Mouse (Mus musculus) intestine, postnatal 0 days (tissue): Measurements from ENCODE around the gene Rab17. TPM values are rescaled to one million over a fixed set of nuclear protein-coding genes. Genes with fewer than 3 reads are reported as not detected.

ENCODE experiments used
- ATAC-seq: fragments of 200-750 bp; cut with Nextera tagmentation; 2 replicates; pipeline ENCODE4 v1.8.0; 2017; ENCODE audit warnings: mild to moderate bottlenecking, moderate TSS enrichment, moderate library complexity
- H3K27ac ChIP-seq: fragments of 300-500 bp; sonication (generic); 2 replicates; pipeline ENCODE4 v1.5.1; 2014; ENCODE audit warnings: mild to moderate bottlenecking, low read depth, low read length, moderate library complexity
- H3K27me3 ChIP-seq: fragments of 300-500 bp; sonication (generic); replicated peaks from 2 replicates; pipeline ENCODE4 v1.6.1; 2014; ENCODE audit warnings: low read length, mixed read lengths; ENCODE audit not compliant: control insufficient read depth, insufficient read depth
- H3K36me3 ChIP-seq: fragments of 300-500 bp; sonication (generic); 2 replicates; pipeline ENCODE4 v1.6.1; 2014; ENCODE audit warnings: mild to moderate bottlenecking, moderate library complexity; ENCODE audit not compliant: control insufficient read depth, insufficient read depth
- H3K4me1 ChIP-seq: fragments of 300-500 bp; sonication (generic); replicated peaks from 2 replicates; pipeline ENCODE4 v1.6.1; 2014; ENCODE audit warnings: antibody characterized with exemption, low read length, mixed read lengths; ENCODE audit not compliant: control insufficient read depth, insufficient read depth
- H3K4me2 ChIP-seq: fragments of 300-500 bp; sonication (generic); replicated peaks from 2 replicates; pipeline ENCODE4 v1.6.1; 2014; ENCODE audit warnings: low read depth, mild to moderate bottlenecking, moderate library complexity
- H3K4me3 ChIP-seq: fragments of 300-500 bp; sonication (generic); 2 replicates; pipeline ENCODE4 v1.5.1; 2014; ENCODE audit warnings: low read depth, low read length
- H3K9ac ChIP-seq: fragments of 300-500 bp; sonication (generic); 2 replicates; pipeline ENCODE4 v1.6.1; 2014; ENCODE audit warnings: mild to moderate bottlenecking, low read depth, low read length
- H3K9me3 ChIP-seq: fragments of 300-500 bp; sonication (generic); 2 replicates; pipeline ENCODE4 v1.6.1; 2016; ENCODE audit warnings: mixed run types; ENCODE audit not compliant: control insufficient read depth
- CTCF ChIP-seq: sonication (generic); IDR thresholded peaks from 2 replicates; pipeline ENCODE4 v1.5.1; 2016; ENCODE audit warnings: low read depth, mild to moderate bottlenecking, control low read depth, antibody characterized with exemption, moderate library complexity
- WGBS: fragments of 180-500 bp; shearing (Covaris S2); extraction: QIAGEN DNeasy Blood & Tissue Kit; methylation state at CpG from one replicate; pipeline ENCODE4 v1.1.7; 2014; 5-methylcytosine and 5-hydroxymethylcytosine counted together
- polyA plus RNA-seq: library from polyadenylated mRNA; unstranded; fragments of >200 nt; fragmentation: Nextera tagmentation; extraction: Ambion mirVana; gene quantifications from 2 replicates; pipeline ENCODE4 v1.2.1, GENCODE M21; 2015

Gene Rab17
- polyA plus RNA-seq, 1 experiment from 2014 or later = 75.4 TPM

DNA sequence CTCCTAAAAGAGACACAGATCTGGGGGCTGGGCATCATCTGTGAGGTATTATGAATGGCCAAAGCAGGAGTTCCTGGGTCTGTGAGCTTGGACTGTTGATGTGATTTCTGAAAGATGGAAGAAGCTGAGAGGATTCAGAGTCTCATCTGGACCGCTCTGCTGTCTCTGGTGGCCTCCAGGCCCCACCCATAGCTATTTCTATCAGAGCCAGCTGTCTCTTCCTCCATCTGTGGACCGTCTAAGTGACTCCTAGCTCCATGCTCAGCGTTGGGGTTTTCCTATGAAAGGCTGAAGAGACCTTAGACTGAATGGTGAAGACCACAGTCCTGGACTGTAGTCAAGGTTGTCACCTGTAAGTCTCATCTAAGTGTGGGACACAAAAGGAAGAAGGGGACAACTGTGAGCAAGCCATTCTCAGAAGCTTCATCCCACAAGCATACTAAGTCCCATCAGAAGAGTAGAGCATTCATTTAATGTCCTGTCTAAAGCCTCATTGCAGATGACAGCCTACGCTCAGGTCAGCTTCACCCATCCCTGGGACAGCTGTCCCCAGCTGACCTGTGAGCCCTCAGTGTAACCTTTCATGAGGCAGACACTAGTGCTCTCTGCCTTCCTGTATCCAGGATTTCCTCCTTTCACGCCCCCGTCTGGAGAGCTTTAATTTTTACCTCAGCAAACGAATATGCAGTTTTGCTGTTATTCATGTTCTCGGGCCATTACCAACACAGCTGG, 34.2 kb upstream of the Rab17 start:
- no peak overlapping the region for H3K9ac ChIP-seq
- no peak overlapping the region for H3K27ac ChIP-seq
- no peak overlapping the region for H3K4me2 ChIP-seq
- H3K9me3 ChIP-seq = no peaks in the 10 kb centered on the region
- no peak for TF ChIP-seq CTCF
- H3K27me3 ChIP-seq = no peaks in the 10 kb centered on the region
- no peak overlapping the region for H3K4me3 ChIP-seq
- 81% methylated on average over 8 of the region's 8 CpGs for WGBS
- no peaks in the 10 kb centered on the region; the same call in 1 of the 2 replicates for H3K4me1 ChIP-seq
- H3K36me3 ChIP-seq = no peaks in the 10 kb centered on the region
- ATAC-seq = no peak

DNA sequence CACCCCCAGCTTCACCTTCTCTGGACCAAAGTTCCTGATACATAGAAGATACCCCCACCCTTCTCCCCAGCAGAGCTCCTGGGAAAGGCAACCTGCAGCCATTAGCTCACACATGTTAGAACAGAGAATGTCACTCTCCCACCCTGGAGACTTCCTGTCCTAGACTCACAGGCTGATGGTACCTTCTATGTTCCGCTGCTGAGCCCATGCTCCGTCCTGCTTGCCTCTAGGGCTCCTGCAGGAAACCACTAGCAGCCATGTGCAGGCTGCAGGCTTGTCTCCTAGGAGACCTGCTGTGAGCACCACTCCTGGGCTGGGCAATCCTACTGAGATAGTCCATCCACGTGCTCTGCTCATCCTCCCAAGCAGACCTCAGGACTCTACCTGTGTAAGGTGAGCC, 33.2 kb upstream of the Rab17 start:
- no peak overlapping the region for H3K27ac ChIP-seq
- H3K27me3 ChIP-seq = 0 out of 2 replicates have a peak, but pooled peaks cover 4% of the 10 kb centered on the region
- no peaks in the 10 kb centered on the region for H3K9me3 ChIP-seq
- H3K36me3 ChIP-seq = no peaks in the 10 kb centered on the region
- H3K4me3 ChIP-seq = no peak overlapping the region
- TF ChIP-seq CTCF = no peak
- WGBS = 92% methylated on average over 3 of the region's 3 CpGs
- no peaks in the 10 kb centered on the region; the same call in 1 of the 2 replicates for H3K4me1 ChIP-seq
- no peak overlapping the region for H3K4me2 ChIP-seq
- no peak for ATAC-seq
- no peak overlapping the region for H3K9ac ChIP-seq

DNA sequence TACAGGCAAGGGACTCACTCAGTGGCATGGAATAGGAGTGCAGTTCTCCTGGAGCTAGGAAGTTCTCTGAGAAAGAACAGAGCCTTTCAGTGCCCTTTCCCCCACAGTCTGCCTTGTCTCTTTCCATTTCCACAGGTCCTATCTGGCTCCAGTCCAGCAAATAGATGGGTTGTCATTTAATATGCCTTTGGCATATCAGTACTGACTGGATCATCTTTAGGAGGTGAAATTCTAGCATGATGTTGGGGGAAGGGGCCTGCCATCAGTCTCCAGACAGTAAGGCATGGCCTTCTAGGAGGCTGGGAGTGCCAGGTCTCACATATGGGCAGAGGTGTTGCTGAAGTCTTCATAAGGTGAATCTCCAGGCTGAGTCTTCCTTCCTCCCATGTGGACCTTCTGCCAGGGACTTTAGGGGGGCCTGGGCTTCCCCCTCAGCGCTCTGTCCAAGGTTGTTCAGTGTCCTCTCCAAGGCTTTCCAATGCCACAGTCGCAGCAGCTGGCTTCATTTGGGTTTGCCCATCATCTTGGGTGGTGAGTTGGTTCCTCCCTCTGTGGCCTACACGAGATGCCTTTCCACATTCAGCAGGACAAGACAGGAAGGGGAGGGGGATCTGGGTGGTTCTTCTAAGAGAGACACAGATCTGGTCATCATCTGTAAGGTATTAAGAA, 32.5 kb upstream of the Rab17 start:
- Histone ChIP-seq H3K27me3 (0 out of 2 replicates have a peak, but pooled peaks cover 4% of the 10 kb centered on the region), H3K4me1 (no peaks in the 10 kb centered on the region; the same call in 1 of the 2 replicates), H3K36me3 (no peaks in the 10 kb centered on the region), H3K4me3 (no peak overlapping the region), H3K27ac (no peak overlapping the region), H3K4me2 (no peak overlapping the region), H3K9ac (no peak overlapping the region), H3K9me3 (no peaks in the 10 kb centered on the region)
- 80% methylated on average over 3 of the region's 3 CpGs for WGBS
- no peak for ATAC-seq
- no peak for TF ChIP-seq CTCF

DNA sequence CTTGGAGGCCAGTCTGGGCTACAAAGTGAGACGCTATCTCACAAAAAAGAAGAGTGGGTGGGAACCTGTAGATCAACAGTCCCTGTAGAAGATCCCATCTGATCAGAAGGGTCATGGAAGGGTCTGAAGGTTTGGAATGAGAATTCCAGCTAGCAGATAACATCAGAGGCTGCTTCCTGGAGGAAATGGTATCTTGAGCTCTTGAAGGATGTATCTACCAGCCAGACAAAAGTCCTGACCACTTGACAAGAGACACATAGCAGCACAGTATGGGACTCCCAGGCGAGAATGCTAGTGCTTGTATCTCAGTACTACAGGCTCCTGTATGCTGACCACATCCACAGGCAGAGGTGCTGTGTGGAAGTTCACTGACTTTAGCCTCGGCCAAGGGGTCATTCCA, 31.6 kb upstream of the Rab17 start:
- Histone ChIP-seq H3K4me3 (no peak overlapping the region), H3K4me1 (no peaks in the 10 kb centered on the region; the same call in 1 of the 2 replicates), H3K27me3 (0 out of 2 replicates have a peak, but pooled peaks cover 4% of the 10 kb centered on the region), H3K27ac (no peak overlapping the region), H3K36me3 (no peaks in the 10 kb centered on the region), H3K9ac (no peak overlapping the region), H3K9me3 (no peaks in the 10 kb centered on the region), H3K4me2 (no peak overlapping the region)
- no peak for TF ChIP-seq CTCF
- ATAC-seq = no peak
- WGBS = 82% methylated on average over 3 of the region's 3 CpGs

DNA sequence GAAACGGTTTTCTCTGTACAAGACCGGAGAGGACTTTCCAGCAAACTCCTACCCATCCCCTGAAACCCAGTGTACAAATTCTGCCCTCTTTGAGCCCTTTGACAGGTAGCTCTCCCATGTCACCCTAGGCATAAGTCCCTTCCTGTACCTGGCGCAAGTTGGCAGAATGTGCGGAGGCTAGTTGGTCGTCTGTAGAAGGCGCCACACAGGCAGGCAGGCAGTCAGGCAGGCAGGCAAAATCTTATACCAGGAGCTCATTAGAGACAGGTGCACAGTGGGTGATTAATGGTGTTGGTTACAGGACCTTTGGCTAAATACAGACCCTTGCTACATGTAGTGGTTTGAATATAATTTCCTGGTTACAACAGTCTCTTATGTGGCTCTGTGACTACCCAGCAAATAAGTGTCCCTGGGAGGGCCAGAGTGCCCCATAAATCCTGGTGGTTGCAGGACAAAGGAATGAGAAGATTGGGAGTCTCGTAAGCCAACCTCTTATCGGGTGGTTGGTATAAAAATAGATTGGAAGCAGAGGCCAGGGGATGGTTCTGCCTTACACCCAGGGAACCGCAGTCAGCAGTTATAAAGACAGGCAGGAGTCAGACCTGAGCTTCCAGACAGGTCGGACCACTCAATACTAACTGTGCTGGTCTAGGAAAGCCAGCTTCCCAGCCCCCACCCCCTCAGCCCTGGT, 30.6 kb upstream of the Rab17 start:
- H3K36me3 ChIP-seq = no peaks in the 10 kb centered on the region
- 56% methylated on average over 10 of the region's 10 CpGs for WGBS
- H3K9me3 ChIP-seq = no peaks in the 10 kb centered on the region
- H3K4me1 ChIP-seq = no peaks in the 10 kb centered on the region; the same call in 1 of the 2 replicates
- H3K27me3 ChIP-seq = 0 out of 2 replicates have a peak, but pooled peaks cover 4% of the 10 kb centered on the region
- H3K4me3 ChIP-seq = peak overlapping the region; percentile 73; the same call in 1 of the 2 replicates
- no peak overlapping the region for H3K27ac ChIP-seq
- no peak for ATAC-seq
- TF ChIP-seq CTCF = no peak
- no peak overlapping the region for H3K9ac ChIP-seq
- peak overlapping the region; percentile 98 for H3K4me2 ChIP-seq
